In the genomic region with DNA sequence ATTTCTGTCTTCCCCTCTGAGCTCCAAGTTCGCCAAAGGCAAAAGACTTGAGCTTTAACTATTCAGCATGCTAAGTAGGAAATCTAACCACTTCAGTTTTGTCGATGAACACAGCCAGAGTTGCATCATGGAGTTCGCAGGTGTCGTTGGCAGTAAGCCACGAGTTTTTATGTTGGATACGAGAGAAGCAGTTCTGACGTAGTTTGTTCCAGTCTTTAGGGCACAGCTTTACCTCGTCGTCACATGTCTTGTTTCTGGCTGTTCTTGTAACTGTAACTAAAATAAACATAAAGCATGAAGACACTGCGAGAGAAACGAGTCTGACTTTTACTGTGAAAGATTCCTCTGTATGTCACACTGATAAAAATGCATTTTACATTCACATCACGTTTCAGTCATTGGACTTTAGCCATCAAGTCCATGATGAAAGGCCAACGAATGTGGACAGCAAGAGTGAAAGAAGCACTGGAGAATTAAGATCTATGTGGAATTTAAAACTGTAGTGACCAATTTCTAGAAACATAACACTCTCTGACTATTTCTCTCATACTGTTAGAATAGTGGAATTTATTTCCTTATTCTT, we compare ENCODE assay signal across 17 mouse cellular contexts. TPM values are rescaled to one million over a fixed set of nuclear protein-coding genes. Genes with fewer than 3 reads are reported as not detected.
DNase-seq lines count a peak whose midpoint lies in the region.
"Had no signal": no experiment of that assay in that cellular context is flagged by ENCODE, and none has a peak within 500 bp of the region (broad histone marks: within the 10 kb centered on the region; RNA-seq: fewer than 3 reads in every experiment).

No protein-coding gene starts in this region.

- peak; percentile 6 for DNase-seq in left cerebral cortex, postnatal 4 days
- DNase-seq in left cerebral cortex, adult 8-10 months (ENCODE audit: low spot score in 2 of 2), result no peak
- peak; percentile 55 for DNase-seq in CD4-positive helper T cell, adult 2 months (ENCODE audit: low read depth, low spot score)
- DNase-seq in CD4-positive, CD25-positive, alpha-beta regulatory T cell, adult 2 months (ENCODE audit: low read depth, low spot score), result peak; percentile 63
- DNase-seq in gonadal fat pad, adult 2 months (ENCODE audit: low read depth), result peak; percentile 19
- DNase-seq in c-Kit-positive CD71-positive TER-119-positive erythroid progenitor cells, embryonic 14.5 days (ENCODE audit: low spot score), result no peak
- DNase-seq in embryo, embryonic 11 days, result no peak
- DNase-seq: adrenal gland, adult 8-10 months; cerebellum, postnatal 25 days; gastrocnemius, postnatal 25 days; layer of hippocampus, adult 9-11 months had no signal

- intact Hi-C loops in left cerebral cortex, postnatal 4 days (cut with DNase I), result no loop called here

RNA-seq across cellular contexts. Expression of a gene that starts 4.9 kb away (rescaled TPM):
- not detected for total RNA-seq in left cerebral cortex, postnatal 4 days (2021)
- not detected for total RNA-seq in left cerebral cortex, adult 8-10 months (2022)
- polyA plus RNA-seq in gonadal fat pad, adult 2 months (2012; rRNA removed), result 1.5 and 2.9 TPM in 2 replicates
- total RNA-seq: adrenal gland, adult 8-10 months; gastrocnemius, postnatal 25 days; left cerebral cortex, postnatal 25 days had no signal
- polyA plus RNA-seq: heart, embryonic 15.5 days; kidney, embryonic 15.5 days; liver, embryonic 15.5 days; stomach, embryonic 14.5 days had no signal

RNA-seq across cellular contexts. Expression of a gene that starts 15.8 kb away (rescaled TPM):
- total RNA-seq in left cerebral cortex, postnatal 4 days (2021), result under 1 TPM in 1 of 2 experiments, not detected in 1; 0.28 TPM
- total RNA-seq in left cerebral cortex, adult 8-10 months (2022), result under 1 TPM; 0.44 to 0.74 (median 0.58) TPM
- polyA plus RNA-seq in gonadal fat pad, adult 2 months (2012; rRNA removed), result 2.1 and 2.7 TPM in 2 replicates

RNA-seq across cellular contexts. Expression of a gene that starts 51.4 kb away (rescaled TPM):
- not detected for total RNA-seq in left cerebral cortex, postnatal 4 days (2021)
- total RNA-seq in left cerebral cortex, adult 8-10 months (2022), result not detected
- 0.16 and 0.47 TPM in 2 replicates for polyA plus RNA-seq in gonadal fat pad, adult 2 months (2012; rRNA removed)
- total RNA-seq: left cerebral cortex, postnatal 25 days had no signal
- polyA plus RNA-seq: kidney, embryonic 15.5 days had no signal

RNA-seq across cellular contexts. Expression of a gene that starts 59.0 kb away (rescaled TPM):
- total RNA-seq in left cerebral cortex, postnatal 4 days (2021), result not detected
- not detected for total RNA-seq in left cerebral cortex, adult 8-10 months (2022)
- polyA plus RNA-seq in gonadal fat pad, adult 2 months (2012; rRNA removed), result 0.09 and 0.20 TPM in 2 replicates
- total RNA-seq: gastrocnemius, postnatal 25 days; left cerebral cortex, postnatal 25 days had no signal
- polyA plus RNA-seq: embryonic facial prominence, embryonic 15.5 days; kidney, embryonic 15.5 days; stomach, embryonic 14.5 days had no signal

Comparison
In these comparisons a context has a peak if more than half of its experiments do, and no peak if none do; other contexts are left out.
1. DNase-seq: peak in left cerebral cortex, postnatal 4 days (single experiment), CD4-positive helper T cell, adult 2 months (single experiment), CD4-positive, CD25-positive, alpha-beta regulatory T cell, adult 2 months (single experiment) and gonadal fat pad, adult 2 months (single experiment); none in left cerebral cortex, adult 8-10 months (0 of 2), c-Kit-positive CD71-positive TER-119-positive erythroid progenitor cells, embryonic 14.5 days (single experiment) and embryo, embryonic 11 days (single experiment).